Mouse (Mus musculus) olfactory bulb, adult 2 months (tissue): ENCODE data around the gene Scfd2.

Experiments used
- CTCF ChIP-seq: fragments of 200-500 bp; IDR thresholded peaks from 2 replicates; pipeline ENCODE4 v1.5.1; 2012; ENCODE audit warnings: low read depth, mild to moderate bottlenecking, low read length, moderate library complexity; ENCODE audit not compliant: insufficient read depth
- POLR2A ChIP-seq: fragments of 200-500 bp; IDR thresholded peaks from 2 replicates; pipeline ENCODE4 v1.6.1; 2012; ENCODE audit warnings: mild to moderate bottlenecking, low read depth, low read length, moderate library complexity; ENCODE audit not compliant: insufficient read depth

DNA sequence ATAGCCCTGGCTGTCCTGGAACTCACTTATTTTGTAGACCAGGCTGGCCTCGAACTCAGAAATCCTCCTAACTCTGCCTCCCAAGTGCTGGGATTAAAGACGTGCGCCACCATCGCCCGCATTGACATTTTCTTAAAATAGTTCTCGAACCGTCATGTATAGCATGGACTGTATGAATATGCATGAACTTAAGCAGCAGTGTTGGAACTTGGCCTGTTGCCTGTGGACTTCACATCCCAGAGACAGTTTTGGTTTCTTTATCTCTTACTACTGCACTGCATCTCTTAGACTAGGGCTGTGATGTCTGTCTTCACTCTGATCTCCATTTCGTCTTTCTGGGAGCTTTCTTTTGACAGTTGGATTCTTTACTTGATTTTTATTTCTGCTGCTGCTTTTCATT lies 18.0 kb upstream of the Scfd2 start:
- TF ChIP-seq POLR2A (no peak), CTCF (no peak)
